Mouse (Mus musculus) heart, embryonic 10.5 days (tissue): Measurements from ENCODE around the gene Gpam. TPM values are rescaled to one million over a fixed set of nuclear protein-coding genes. Genes with fewer than 3 reads are reported as not detected.
"Not testable (repeated sequence)": the region's sequence is repeated elsewhere in the genome, so short reads cannot be mapped to it uniquely, and the experiment has no call there.

Experiments used
- DNase-seq: peaks from one replicate; pipeline ENCODE4 v3.0.0-alpha.2; 2017; ENCODE audit warnings: low spot score
- H3K27ac ChIP-seq: fragments of 300-500 bp; sonication (generic); 2 replicates; pipeline ENCODE4 v1.5.1; 2016; ENCODE audit warnings: mild to moderate bottlenecking
- H3K27me3 ChIP-seq: fragments of 300-500 bp; sonication (generic); 2 replicates; pipeline ENCODE4 v1.6.1; 2016; ENCODE audit warnings: mild to moderate bottlenecking; ENCODE audit not compliant: poor library complexity, insufficient read depth, severe bottlenecking
- H3K36me3 ChIP-seq: fragments of 300-500 bp; sonication (generic); 2 replicates; pipeline ENCODE4 v1.6.1; 2016; ENCODE audit warnings: mild to moderate bottlenecking, moderate library complexity
- H3K4me1 ChIP-seq: fragments of 300-500 bp; sonication (generic); 2 replicates; pipeline ENCODE4 v1.6.1; 2016; ENCODE audit warnings: mild to moderate bottlenecking
- H3K4me3 ChIP-seq: fragments of 300-500 bp; sonication (generic); 2 replicates; pipeline ENCODE4 v1.5.1; 2016; ENCODE audit warnings: mild to moderate bottlenecking, moderate library complexity
- H3K9me3 ChIP-seq: fragments of 300-500 bp; sonication (generic); 2 replicates; pipeline ENCODE4 v1.6.1; 2016; ENCODE audit warnings: mild to moderate bottlenecking, moderate library complexity
- WGBS: fragments of 180-500 bp; shearing (Covaris S2); methylation state at CpG from one replicate; pipeline ENCODE4 v1.1.7; 2016; 5-methylcytosine and 5-hydroxymethylcytosine counted together
- polyA plus RNA-seq: library from polyadenylated mRNA; unstranded; fragments of >200 nt; fragmentation: Nextera tagmentation; extraction: Ambion mirVana; gene quantifications from 2 replicates; pipeline ENCODE4 v1.2.1, GENCODE M21; 2016

Gene Gpam
- 12.8 and 14.9 TPM in 2 replicates for polyA plus RNA-seq

DNA sequence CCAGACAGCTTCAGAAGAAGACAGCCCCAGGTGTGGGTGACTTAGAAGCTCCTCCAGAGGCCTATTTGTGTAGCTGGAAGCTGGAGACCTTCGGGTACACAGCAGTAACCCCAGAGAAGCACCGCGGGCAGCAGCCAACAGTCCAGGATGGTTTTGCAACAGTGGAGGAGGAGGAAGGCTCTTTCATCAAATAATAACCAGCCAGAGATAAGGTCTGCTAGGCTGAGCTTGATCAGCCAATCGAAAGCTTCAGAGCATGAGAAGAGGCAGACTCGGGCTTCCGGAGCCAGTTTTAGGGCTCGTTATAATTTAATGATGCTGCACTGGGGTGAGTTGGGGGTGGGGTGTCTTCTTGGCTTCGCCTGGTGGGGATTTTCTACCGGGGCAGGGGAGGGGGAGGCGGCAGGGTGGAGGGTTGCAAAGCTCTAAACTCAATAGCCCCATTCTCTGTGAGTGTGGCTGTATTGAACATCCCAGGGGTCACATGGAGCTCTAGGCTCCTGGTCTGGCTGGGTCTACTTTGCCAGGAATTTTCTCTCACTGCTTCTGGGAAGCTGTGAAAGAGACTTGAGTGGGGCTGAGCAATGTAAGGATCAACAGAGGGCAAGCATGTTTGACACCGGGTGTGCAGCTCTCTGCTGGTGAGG is at the start of gene Gpam:
Gene Gpam (minus strand): TSS at position 167 of the 647 bp plus-strand sequence.
- H3K36me3 ChIP-seq: no peaks in the 10 kb centered on the region
- DNase-seq: no peak
- peaks cover 21% of the 10 kb centered on the region for H3K4me1 ChIP-seq
- H3K9me3 ChIP-seq: no peaks in the 10 kb centered on the region
- H3K4me3 ChIP-seq: no peak within 1 kb of the TSS
- H3K27me3 ChIP-seq: no peaks in the 10 kb centered on the region
- no peak within 1 kb of the TSS for H3K27ac ChIP-seq
- 71% methylated on average over 11 of the region's 11 CpGs for WGBS

DNA sequence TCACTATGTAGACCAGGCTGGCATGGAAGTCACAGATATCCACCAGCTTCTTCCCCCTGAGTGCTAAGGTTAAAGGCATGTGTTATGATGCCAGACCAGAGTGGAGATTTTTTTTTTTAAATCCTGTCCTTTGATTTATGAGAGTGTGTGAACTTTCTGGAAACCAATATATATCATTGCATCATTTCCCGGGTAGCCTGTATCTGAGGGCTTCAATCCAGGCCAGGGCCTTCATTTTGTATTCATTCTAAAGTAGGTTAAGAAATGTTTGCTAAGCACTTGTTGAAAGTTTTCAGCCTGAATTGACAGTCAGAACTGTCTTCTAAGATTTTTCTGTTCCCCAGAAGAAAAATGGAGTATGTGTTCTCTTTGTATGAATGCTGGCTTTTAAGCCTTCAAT is 44.5 kb upstream of the Gpam start:
- H3K27ac ChIP-seq: no peak overlapping the region

DNA sequence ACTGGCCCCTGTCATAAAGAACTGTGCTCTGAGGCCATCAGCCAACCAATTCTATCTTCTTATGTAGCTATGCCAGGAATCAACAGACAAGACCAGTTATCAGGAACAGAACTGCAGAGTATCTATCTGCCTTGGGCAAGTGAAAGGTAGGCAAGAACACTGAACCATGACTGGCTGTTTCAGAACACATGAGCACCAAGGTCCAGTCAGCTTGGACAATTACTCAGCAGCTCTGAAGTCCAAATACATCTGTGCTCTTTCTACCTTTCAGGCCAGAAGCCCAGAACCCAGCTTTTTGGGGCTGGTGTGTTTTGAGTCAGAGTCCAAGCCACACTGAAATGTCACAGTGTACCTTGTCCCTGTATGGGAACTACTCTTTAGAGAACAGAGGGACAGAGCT is 43.4 kb upstream of the Gpam start:
- 0 out of 2 replicates have a peak, but pooled peaks cover 2% of the 10 kb centered on the region for H3K4me1 ChIP-seq
- H3K27ac ChIP-seq: no peak overlapping the region
- no peak overlapping the region for H3K4me3 ChIP-seq
- H3K27me3 ChIP-seq: no peaks in the 10 kb centered on the region
- DNase-seq: no peak
- no peaks in the 10 kb centered on the region for H3K36me3 ChIP-seq
- H3K9me3 ChIP-seq: peaks cover 4% of the 10 kb centered on the region; the same call in 1 of the 2 replicates

More for the DNA sequence above, 44.5 kb upstream of the Gpam start:
- WGBS: 80% methylated on average over 1 of the region's 1 CpGs
- Histone ChIP-seq H3K4me3 (no peak overlapping the region), H3K36me3 (no peaks in the 10 kb centered on the region), H3K4me1 (no peaks in the 10 kb centered on the region), H3K9me3 (peaks cover 4% of the 10 kb centered on the region; the same call in 1 of the 2 replicates), H3K27me3 (no peaks in the 10 kb centered on the region)
- DNase-seq: no peak

DNA sequence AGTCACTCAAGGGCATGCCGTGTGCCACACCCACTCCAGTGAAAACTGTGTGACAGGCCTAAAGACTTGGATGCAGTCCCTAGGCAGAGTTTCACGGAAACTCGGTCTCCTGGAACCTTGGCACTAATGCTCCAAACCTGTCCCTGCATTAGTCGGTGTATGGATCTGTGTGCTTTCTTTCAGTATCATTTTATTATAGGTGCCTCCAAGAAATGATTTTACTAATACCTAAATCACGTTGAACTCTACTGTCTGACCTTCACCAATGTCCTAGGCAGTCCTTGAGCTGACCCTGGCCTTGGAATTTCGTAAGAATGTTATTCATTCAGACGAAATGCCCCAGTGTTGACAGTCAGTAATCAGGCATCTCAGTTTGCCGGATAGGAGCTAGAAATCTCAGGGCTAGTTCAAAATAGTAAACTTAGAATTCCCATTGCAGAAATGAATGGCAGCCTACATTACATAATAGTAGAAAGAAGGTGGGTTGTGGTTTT is 42.2 kb upstream of the Gpam start:
- DNase-seq, H3K4me3 ChIP-seq, H3K27ac ChIP-seq, H3K36me3 ChIP-seq, H3K9me3 ChIP-seq, H3K27me3 ChIP-seq: not testable (repeated sequence)
- 0 out of 2 replicates have a peak, but pooled peaks cover 11% of the 10 kb centered on the region for H3K4me1 ChIP-seq
- 84% methylated on average over 8 of the region's 8 CpGs for WGBS

DNA sequence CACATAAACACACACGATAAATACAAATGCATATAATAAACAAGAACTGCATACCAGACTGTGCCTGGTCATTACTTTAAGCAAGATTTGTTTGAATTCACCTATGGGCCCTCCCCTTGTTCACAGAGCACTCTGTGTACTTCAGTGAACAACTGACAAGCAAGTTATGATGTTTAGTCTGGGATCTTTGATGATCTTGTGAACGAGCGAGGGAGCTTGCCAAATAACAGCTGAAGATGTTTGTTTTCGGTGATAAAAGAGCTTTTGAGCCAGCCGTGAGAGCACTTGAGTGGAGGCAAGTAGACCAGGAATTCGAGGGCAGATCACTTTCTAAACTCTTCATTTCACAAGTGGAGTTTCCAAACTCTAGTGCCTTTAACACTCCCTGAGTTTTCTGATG is 41.3 kb upstream of the Gpam start:
- no peak for DNase-seq
- H3K27me3 ChIP-seq: no peaks in the 10 kb centered on the region
- no peak overlapping the region for H3K27ac ChIP-seq
- 0 out of 2 replicates have a peak, but pooled peaks cover 11% of the 10 kb centered on the region for H3K4me1 ChIP-seq
- no peak overlapping the region for H3K4me3 ChIP-seq
- H3K36me3 ChIP-seq: no peaks in the 10 kb centered on the region
- H3K9me3 ChIP-seq: peaks cover 4% of the 10 kb centered on the region; the same call in 1 of the 2 replicates
- WGBS: 79% methylated on average over 6 of the region's 6 CpGs

DNA sequence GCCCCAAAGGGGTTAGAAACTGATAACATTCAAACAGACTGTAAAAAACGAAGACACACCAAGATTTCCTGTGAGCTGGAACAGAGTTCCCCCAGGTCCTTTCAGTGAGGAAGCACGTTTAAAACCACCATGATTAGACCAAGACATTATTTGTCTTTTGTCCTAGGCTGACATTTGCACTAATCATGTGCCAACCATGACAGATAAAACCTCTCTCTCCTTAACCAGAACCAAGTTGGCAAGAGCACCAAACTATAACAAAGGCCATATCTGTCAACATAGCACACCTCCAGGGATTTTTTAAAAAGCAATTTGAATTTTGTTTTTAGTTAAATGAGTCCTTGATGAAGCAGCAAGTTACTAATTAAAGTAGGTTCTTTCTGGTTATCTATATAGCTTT is 40.7 kb upstream of the Gpam start:
- 40% methylated on average over 2 of the region's 2 CpGs for WGBS
- no peaks in the 10 kb centered on the region for H3K36me3 ChIP-seq
- no peak for DNase-seq

DNA sequence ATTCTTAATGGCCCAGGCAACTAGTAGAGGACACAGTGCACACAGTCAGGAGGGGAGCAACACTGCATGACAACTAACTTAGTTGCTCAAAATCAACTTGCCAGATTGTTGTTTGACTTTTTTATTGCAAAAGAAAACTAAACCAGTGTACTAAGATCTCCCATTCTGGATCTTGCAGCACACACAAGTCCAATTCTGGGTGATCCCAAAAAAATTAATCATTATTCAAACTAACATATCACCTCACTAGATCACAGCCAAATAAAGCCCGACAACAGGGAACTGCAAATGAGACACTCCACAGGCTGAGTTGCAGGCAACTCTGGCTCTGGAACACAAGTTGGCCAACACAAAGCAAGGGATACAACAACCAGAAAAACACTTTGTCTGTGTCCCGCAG is 39.7 kb upstream of the Gpam start:
- no peaks in the 10 kb centered on the region for H3K36me3 ChIP-seq
- H3K27me3 ChIP-seq: no peaks in the 10 kb centered on the region
- H3K4me1 ChIP-seq: 0 out of 2 replicates have a peak, but pooled peaks cover 11% of the 10 kb centered on the region
- DNase-seq: no peak
- H3K4me3 ChIP-seq: no peak overlapping the region
- WGBS: 86% methylated on average over 2 of the region's 2 CpGs
- no peak overlapping the region for H3K27ac ChIP-seq
- peaks cover 4% of the 10 kb centered on the region; the same call in 1 of the 2 replicates for H3K9me3 ChIP-seq

More for the DNA sequence above, 40.7 kb upstream of the Gpam start:
- H3K27ac ChIP-seq: no peak overlapping the region
- no peaks in the 10 kb centered on the region for H3K27me3 ChIP-seq
- 0 out of 2 replicates have a peak, but pooled peaks cover 11% of the 10 kb centered on the region for H3K4me1 ChIP-seq
- no peak overlapping the region for H3K4me3 ChIP-seq
- H3K9me3 ChIP-seq: peaks cover 4% of the 10 kb centered on the region; the same call in 1 of the 2 replicates

DNA sequence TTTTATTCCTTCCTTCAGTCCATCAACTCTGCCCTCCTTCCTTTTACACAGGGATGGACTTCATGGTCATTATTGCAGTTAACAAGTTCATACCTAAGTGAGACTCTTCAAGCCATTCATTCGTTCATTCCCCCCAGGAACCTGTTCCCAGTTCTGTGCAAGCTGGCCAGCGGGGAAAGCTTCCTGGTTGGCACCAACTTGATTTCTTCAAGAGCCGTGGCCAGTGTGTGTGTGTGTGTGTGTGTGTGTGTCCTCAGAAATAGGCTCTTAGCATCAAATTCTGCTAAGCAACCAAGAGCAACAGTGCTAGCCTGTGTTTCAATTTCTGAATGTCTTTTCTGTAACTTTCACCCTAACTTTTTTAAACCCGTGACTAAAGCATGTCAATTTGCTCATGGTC is 38.9 kb upstream of the Gpam start:
- Histone ChIP-seq H3K4me3 (no peak overlapping the region), H3K9me3 (peaks cover 4% of the 10 kb centered on the region; the same call in 1 of the 2 replicates), H3K27me3 (no peaks in the 10 kb centered on the region), H3K4me1 (0 out of 2 replicates have a peak, but pooled peaks cover 11% of the 10 kb centered on the region), H3K27ac (no peak overlapping the region), H3K36me3 (no peaks in the 10 kb centered on the region)
- 76% methylated on average over 4 of the region's 4 CpGs for WGBS
- DNase-seq: no peak

DNA sequence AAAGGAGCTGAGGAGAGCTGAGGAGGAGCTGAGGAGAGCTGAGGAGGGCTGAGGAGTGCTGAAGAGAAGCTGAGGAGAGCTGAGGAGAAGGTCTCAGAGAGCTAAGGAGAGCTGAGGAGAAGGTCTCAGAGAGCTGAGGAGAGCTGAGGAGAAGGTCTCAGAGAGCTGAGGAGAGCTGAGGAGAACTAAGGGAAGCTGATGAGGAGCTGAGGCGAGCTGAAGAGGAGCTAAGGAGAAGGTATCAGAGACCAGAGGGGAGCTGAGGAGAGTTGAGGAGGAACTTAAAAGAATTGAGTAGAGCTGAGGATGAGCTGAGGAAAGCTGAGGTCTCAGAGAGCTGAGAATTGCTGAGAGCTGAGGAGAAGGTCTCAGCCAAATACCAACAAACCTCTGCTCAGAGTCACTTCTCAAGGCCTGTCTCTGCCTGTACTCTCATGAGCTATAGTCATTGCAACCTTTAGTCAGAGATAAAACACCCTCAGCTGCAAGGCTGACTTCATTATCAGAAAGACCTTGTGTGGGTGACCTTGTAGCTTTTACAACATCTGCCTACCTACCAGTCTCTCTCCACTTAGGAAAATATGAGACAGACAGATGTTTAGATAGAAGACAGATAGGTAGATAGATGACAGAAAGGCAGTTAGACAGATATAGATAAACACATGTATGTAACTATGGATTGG is 38.3 kb upstream of the Gpam start:
- Histone ChIP-seq H3K4me1 (0 out of 2 replicates have a peak, but pooled peaks cover 11% of the 10 kb centered on the region), H3K27ac (no peak overlapping the region), H3K9me3 (peaks cover 4% of the 10 kb centered on the region; the same call in 1 of the 2 replicates), H3K4me3 (no peak overlapping the region), H3K27me3 (no peaks in the 10 kb centered on the region), H3K36me3 (no peaks in the 10 kb centered on the region)
- 81% methylated on average over 1 of the region's 1 CpGs for WGBS
- no peak for DNase-seq

DNA sequence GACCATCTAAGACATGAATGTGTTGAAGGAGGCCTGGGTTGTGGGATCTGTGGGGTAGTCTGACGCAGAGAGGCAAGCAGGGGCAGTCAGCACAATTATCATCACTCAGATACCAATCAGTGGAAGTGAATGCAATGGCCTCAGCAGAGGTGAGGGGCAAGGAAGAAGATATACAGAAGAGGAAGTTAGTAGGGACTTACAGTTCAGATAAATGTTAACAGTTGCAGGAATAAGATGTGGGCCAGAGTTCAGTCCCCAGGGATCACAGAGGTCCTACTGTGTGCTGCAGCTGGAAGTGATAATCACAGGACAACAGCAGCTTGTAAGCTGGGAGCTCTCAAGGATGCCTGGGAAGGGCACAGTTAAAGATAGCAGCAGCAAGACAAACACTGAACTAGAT is 37.1 kb upstream of the Gpam start:
- Histone ChIP-seq H3K4me3 (no peak overlapping the region), H3K27me3 (no peaks in the 10 kb centered on the region), H3K4me1 (0 out of 2 replicates have a peak, but pooled peaks cover 11% of the 10 kb centered on the region), H3K9me3 (no peaks in the 10 kb centered on the region), H3K27ac (no peak overlapping the region), H3K36me3 (no peaks in the 10 kb centered on the region)
- DNase-seq: no peak
- WGBS: 35% methylated on average over 1 of the region's 1 CpGs

DNA sequence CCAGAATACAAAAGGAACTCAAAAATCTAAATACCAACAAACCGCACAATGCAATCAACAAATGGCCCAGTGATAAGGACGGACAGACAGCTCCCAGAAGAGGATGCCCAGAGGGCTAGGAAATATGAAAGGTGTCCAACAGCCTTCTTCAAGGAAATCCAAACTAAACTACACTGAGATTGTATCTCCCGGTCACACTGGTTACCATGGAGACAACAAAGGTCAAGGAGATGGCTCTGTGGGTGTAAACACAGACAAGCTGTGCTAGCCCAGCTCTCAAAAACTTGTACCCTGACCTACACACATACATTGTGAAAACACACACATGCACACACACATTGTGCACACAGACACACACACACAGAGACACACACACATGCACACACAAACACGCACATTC is 35.2 kb upstream of the Gpam start:
- 0 out of 2 replicates have a peak, but pooled peaks cover 11% of the 10 kb centered on the region for H3K4me1 ChIP-seq
- H3K27me3 ChIP-seq: no peaks in the 10 kb centered on the region
- no peak overlapping the region for H3K27ac ChIP-seq
- H3K9me3 ChIP-seq: no peaks in the 10 kb centered on the region
- H3K4me3 ChIP-seq: no peak overlapping the region
- DNase-seq: no peak
- no peaks in the 10 kb centered on the region for H3K36me3 ChIP-seq
- 75% methylated on average over 4 of the region's 4 CpGs for WGBS

DNA sequence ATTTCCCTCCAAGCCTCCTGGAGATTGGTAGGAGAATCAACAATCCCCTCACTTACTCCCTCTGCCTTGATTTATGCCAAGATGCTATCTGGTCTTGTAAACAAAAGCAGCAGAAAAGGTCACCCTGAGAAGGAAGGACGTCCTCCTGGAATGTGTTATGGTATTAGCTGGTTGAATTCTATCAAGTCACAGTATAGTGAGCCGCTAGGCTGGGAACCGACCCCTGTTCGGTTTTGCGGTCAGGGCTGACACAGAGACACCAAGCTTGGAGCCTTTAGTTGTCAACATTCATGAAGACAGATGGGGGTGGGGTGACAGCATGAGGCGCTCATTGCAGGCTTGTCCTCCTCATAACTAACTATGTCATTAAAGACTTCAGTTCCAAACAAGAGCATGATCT is 32.8 kb upstream of the Gpam start:
- Histone ChIP-seq H3K27ac (no peak overlapping the region), H3K27me3 (no peaks in the 10 kb centered on the region), H3K9me3 (no peaks in the 10 kb centered on the region), H3K4me1 (0 out of 2 replicates have a peak, but pooled peaks cover 4% of the 10 kb centered on the region), H3K36me3 (no peaks in the 10 kb centered on the region), H3K4me3 (no peak overlapping the region)
- WGBS: 72% methylated on average over 6 of the region's 6 CpGs
- DNase-seq: no peak

DNA sequence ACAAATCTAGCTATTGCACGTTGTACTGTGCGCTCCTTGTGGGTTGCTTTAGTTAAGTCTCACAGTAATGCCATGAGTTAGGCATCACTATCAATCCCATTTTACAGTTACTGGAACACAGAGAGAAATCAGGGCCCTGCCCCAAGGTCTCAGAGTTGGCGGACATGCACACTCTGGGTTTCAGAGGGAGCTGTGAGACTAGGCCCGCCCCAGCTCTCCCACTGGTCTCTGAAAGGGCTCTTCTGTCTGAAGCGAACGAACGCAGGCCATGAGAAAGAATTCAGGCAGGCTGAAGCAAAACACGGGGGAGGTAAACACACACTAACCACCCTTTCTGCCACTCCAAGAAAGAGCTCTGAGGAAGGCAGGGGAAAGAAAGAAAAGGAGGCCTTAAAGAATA is 31.6 kb upstream of the Gpam start:
- DNase-seq: no peak

More for the DNA sequence above, 31.6 kb upstream of the Gpam start:
- Histone ChIP-seq H3K9me3 (no peaks in the 10 kb centered on the region), H3K4me3 (no peak overlapping the region), H3K27ac (no peak overlapping the region), H3K27me3 (no peaks in the 10 kb centered on the region), H3K4me1 (no peaks in the 10 kb centered on the region), H3K36me3 (no peaks in the 10 kb centered on the region)
- 63% methylated on average over 8 of the region's 8 CpGs for WGBS
